ENCODE assay signal across 15 mouse cellular contexts in genomic region chr12:87040857-87041256, GRCm38 (mm10). TPM values are rescaled to one million over a fixed set of nuclear protein-coding genes. Genes with fewer than 3 reads are reported as not detected.
DNase-seq lines count a peak whose midpoint lies in the region; ATAC-seq and TF ChIP-seq lines count a peak whose summit lies in the region.
"Had no signal": no experiment of that assay in that cellular context is flagged by ENCODE, and none has a peak within 500 bp of the region (broad histone marks: within the 10 kb centered on the region; RNA-seq: fewer than 3 reads in every experiment).

No protein-coding gene starts in this region.

- ATAC-seq in hindbrain, embryonic 16.5 days = 0 out of 2 replicates have a peak, but pooled peaks have one; percentile 16
- ATAC-seq in hindbrain, embryonic 12.5 days (ENCODE audit: low FRiP score) = no peak
- ATAC-seq: Patski had no signal

- no peak overlapping the region for H3K27ac ChIP-seq in hindbrain, embryonic 16.5 days (ENCODE audit: low read depth, low read length)
- H3K27ac ChIP-seq in hindbrain, embryonic 12.5 days = no peak overlapping the region
- peak overlapping the region; percentile 53; the same call in 1 of the 2 replicates for H3K27ac ChIP-seq in cerebellum, adult 2 months (ENCODE audit: insufficient read depth, low read length)
- H3K27ac ChIP-seq: limb, embryonic 10.5 days; macrophage had no signal

- TF ChIP-seq CTCF in cerebellum, adult 2 months (IDR thresholded peaks at IDR 0.05; ENCODE audit: borderline replicate concordance, insufficient read depth, low read depth, low read length) = no peak

- H3K9me3 ChIP-seq in hindbrain, embryonic 16.5 days (ENCODE audit: control insufficient read depth, low read length) = no peaks in the 10 kb centered on the region
- no peaks in the 10 kb centered on the region for H3K9me3 ChIP-seq in hindbrain, embryonic 12.5 days (replicated peaks)
- H3K9me3 ChIP-seq: limb, embryonic 10.5 days had no signal

- no peaks in the 10 kb centered on the region for H3K27me3 ChIP-seq in hindbrain, embryonic 16.5 days (replicated peaks; ENCODE audit: control insufficient read depth, insufficient read depth, low read length)
- 0 out of 2 replicates have a peak, but pooled peaks cover 4% of the 10 kb centered on the region for H3K27me3 ChIP-seq in hindbrain, embryonic 12.5 days
- no peaks in the 10 kb centered on the region for H3K27me3 ChIP-seq in cerebellum, adult 2 months (ENCODE audit: control insufficient read depth, insufficient read depth, low read length)

- H3K36me3 ChIP-seq in hindbrain, embryonic 16.5 days (ENCODE audit: control insufficient read depth, insufficient read depth, low read length) = no peaks in the 10 kb centered on the region; the same call in 1 of the 2 replicates
- no peaks in the 10 kb centered on the region for H3K36me3 ChIP-seq in hindbrain, embryonic 12.5 days
- H3K36me3 ChIP-seq: limb, embryonic 10.5 days had no signal

- H3K4me2 ChIP-seq in hindbrain, embryonic 16.5 days (ENCODE audit: low read length) = no peak overlapping the region
- no peak overlapping the region for H3K4me2 ChIP-seq in hindbrain, embryonic 12.5 days (replicated peaks)

- H3K9ac ChIP-seq in hindbrain, embryonic 16.5 days (ENCODE audit: low read depth, low read length) = no peak overlapping the region
- no peak overlapping the region for H3K9ac ChIP-seq in hindbrain, embryonic 12.5 days

- peaks cover 18% of the 10 kb centered on the region for H3K4me1 ChIP-seq in hindbrain, embryonic 16.5 days (ENCODE audit: control insufficient read depth, insufficient read depth, low read depth, low read length)
- H3K4me1 ChIP-seq in hindbrain, embryonic 12.5 days = peaks cover 20% of the 10 kb centered on the region
- H3K4me1 ChIP-seq in cerebellum, adult 2 months (ENCODE audit: control insufficient read depth, insufficient read depth, low read length) = peaks cover 60% of the 10 kb centered on the region
- H3K4me1 ChIP-seq: limb, embryonic 10.5 days had no signal

- 67% methylated on average over 7 of the region's 7 CpGs for WGBS in hindbrain, embryonic 16.5 days
- 88% methylated on average over 7 of the region's 7 CpGs for WGBS in hindbrain, embryonic 12.5 days
- 4% methylated on average over 7 of the region's 7 CpGs for WGBS in cerebellum, adult 2 months

- H3K4me3 ChIP-seq in hindbrain, embryonic 16.5 days (ENCODE audit: low read length) = no peak overlapping the region
- no peak overlapping the region for H3K4me3 ChIP-seq in hindbrain, embryonic 12.5 days
- no peak overlapping the region for H3K4me3 ChIP-seq in cerebellum, adult 2 months (replicated peaks; ENCODE audit: insufficient read depth, low read depth, low read length)
- H3K4me3 ChIP-seq: limb, embryonic 10.5 days; myocyte had no signal

- DNase-seq in cerebellum, adult 2 months = peak; percentile 96 to 99
- DNase-seq in layer of hippocampus, adult 8-10 months (ENCODE audit: low spot score in 2 of 2) = peak; percentile 49 to 52
- peak; percentile 36 for DNase-seq in right cerebral cortex, postnatal 14 days
- no peak for DNase-seq in adrenal gland, postnatal 4 days (ENCODE audit: low spot score in 2 of 2)
- no peak for DNase-seq in thymus, postnatal 25 days
- DNase-seq: heart, adult 11 months had no signal

- TF ChIP-seq POLR2A in cerebellum, adult 2 months (IDR thresholded peaks at IDR 0.05; ENCODE audit: borderline replicate concordance, insufficient read depth, low read length) = no peak

RNA-seq across cellular contexts. Expression of gene Tmem63c, which starts 19.7 kb away (rescaled TPM):
- polyA plus RNA-seq in hindbrain, embryonic 16.5 days (2015; fragmentation: Nextera tagmentation; extraction: Ambion mirVana) = 11.0 and 11.9 TPM in 2 replicates
- 1.8 and 2.3 TPM in 2 replicates for polyA plus RNA-seq in hindbrain, embryonic 12.5 days (2016; fragmentation: Nextera tagmentation; extraction: Ambion mirVana)
- 55.9 and 71.0 TPM in 2 replicates for polyA plus RNA-seq in cerebellum, adult 2 months (2012; rRNA removed)
- total RNA-seq in layer of hippocampus, adult 8-10 months (2022) = 10 to 100 TPM; 30.7 to 42.1 (median 36.4) TPM
- 1 to 10 TPM; 2.5 TPM for total RNA-seq in adrenal gland, postnatal 4 days (2021)
- polyA plus RNA-seq: limb, embryonic 10.5 days; liver, embryonic 16.5 days; macrophage; myocyte; Patski had no signal

RNA-seq across cellular contexts. Expression of gene Zdhhc22, which starts 50.6 kb away (rescaled TPM):
- polyA plus RNA-seq in hindbrain, embryonic 16.5 days (2015; fragmentation: Nextera tagmentation; extraction: Ambion mirVana) = 23.2 and 26.9 TPM in 2 replicates
- polyA plus RNA-seq in hindbrain, embryonic 12.5 days (2016; fragmentation: Nextera tagmentation; extraction: Ambion mirVana) = 2.9 and 3.7 TPM in 2 replicates
- 28.1 and 29.3 TPM in 2 replicates for polyA plus RNA-seq in cerebellum, adult 2 months (2012; rRNA removed)
- total RNA-seq in layer of hippocampus, adult 8-10 months (2022) = 10 to 100 TPM; 12.3 to 18.3 (median 13.7) TPM
- total RNA-seq in adrenal gland, postnatal 4 days (2021) = 1 to 10 TPM; 1.1 to 1.7 TPM
- total RNA-seq: heart, postnatal 4 days had no signal
- polyA plus RNA-seq: kidney, embryonic 14.5 days; liver, embryonic 16.5 days; macrophage; Patski had no signal

Comparison
In these comparisons a context has a peak if more than half of its experiments do, and no peak if none do; other contexts are left out.
1. DNase-seq: peak in cerebellum, adult 2 months (2 of 2), layer of hippocampus, adult 8-10 months (2 of 2) and right cerebral cortex, postnatal 14 days (single experiment); none in adrenal gland, postnatal 4 days (0 of 2) and thymus, postnatal 25 days (single experiment).